Mouse (Mus musculus): ENCODE measurements around the gene Rbm34. TPM values are rescaled to one million over a fixed set of nuclear protein-coding genes. Genes with fewer than 3 reads are reported as not detected.

Gene Rbm34
- total and polyA plus RNA-seq, 3 experiments, result 0.90 to 4.1 (median 2.8) TPM

DNA sequence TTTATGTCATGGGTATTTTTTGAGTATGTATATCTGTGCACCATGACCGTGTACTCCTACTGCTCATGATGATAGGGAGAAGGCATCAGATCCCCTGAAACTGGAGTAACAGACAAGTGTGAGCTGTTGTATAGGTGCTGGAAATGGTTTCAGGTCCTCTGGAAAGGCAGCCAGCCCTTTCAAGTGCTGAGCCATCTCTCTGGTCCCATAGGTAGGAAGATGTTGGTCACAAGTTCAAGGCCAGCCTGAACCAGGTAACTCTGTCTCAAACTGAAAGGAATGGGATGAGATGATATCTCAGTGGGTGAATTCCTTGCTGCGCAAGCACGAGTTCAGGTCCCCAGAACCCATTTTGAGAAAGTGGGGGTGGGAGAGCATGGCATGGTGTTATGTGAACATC lies 49.4 kb downstream of the Rbm34 start:
- Histone ChIP-seq H3K9ac (ENCODE audit: low read depth, low read length) (no peak overlapping the region), H3K4me1 (ENCODE audit: control insufficient read depth, insufficient read depth, low read length) (peaks cover 16% of the 10 kb centered on the region), H3K36me3 (ENCODE audit: control insufficient read depth, insufficient read depth, low read length) (no peaks in the 10 kb centered on the region), H3K27me3 (ENCODE audit: control insufficient read depth, insufficient read depth, low read length) (no peaks in the 10 kb centered on the region), H3K79me2 (replicated peaks; ENCODE audit: control insufficient read depth, insufficient read depth, low read length) (no peaks in the 10 kb centered on the region), H3K27ac (no peak overlapping the region), H3K4me3 (no peak overlapping the region)
- TF ChIP-seq POLR2A (IDR thresholded peaks at IDR 0.05; ENCODE audit: insufficient read depth, low read depth, low read length) (no peak), CTCF (IDR thresholded peaks at IDR 0.05) (no peak), EP300 (IDR thresholded peaks at IDR 0.05; ENCODE audit: insufficient read depth, low read depth, low read length) (no peak)
- intact Hi-C loops (cut with DNase I), result loop anchor here (1.0 to 5.0 kb wide), 5 partner anchors 185 to 440 kb away; no protein-coding TSS in a partner anchor
- no peak for DNase-seq
- 87% methylated on average over 3 of the region's 3 CpGs for WGBS

- intact Hi-C loops (cut with DNase I), result loop anchor here (1.0 to 5.0 kb wide), 5 partner anchors 184 to 440 kb away; no protein-coding TSS in a partner anchor
- H3K36me3 ChIP-seq (ENCODE audit: control insufficient read depth, insufficient read depth, low read length), result no peaks in the 10 kb centered on the region
- whole genome bisulfite sequencing, result 13% methylated on average over 3 of the region's 3 CpGs
- no peaks in the 10 kb centered on the region for H3K79me2 ChIP-seq (replicated peaks; ENCODE audit: control insufficient read depth, insufficient read depth, low read length)
- no peaks in the 10 kb centered on the region for H3K27me3 ChIP-seq (ENCODE audit: control insufficient read depth, insufficient read depth, low read length)
- H3K9ac ChIP-seq (ENCODE audit: low read depth, low read length), result no peak overlapping the region
- peak overlapping the region; percentile 77 for H3K27ac ChIP-seq
- peak; percentile 80 to 81 for DNase-seq
- TF ChIP-seq POLR2A (IDR thresholded peaks at IDR 0.05; ENCODE audit: insufficient read depth, low read depth, low read length) (peak; percentile 24; the same call in 1 of the 2 replicates), EP300 (IDR thresholded peaks at IDR 0.05; ENCODE audit: insufficient read depth, low read depth, low read length) (peak; percentile 98), CTCF (IDR thresholded peaks at IDR 0.05) (peak; percentile 99)
- peaks cover 16% of the 10 kb centered on the region for H3K4me1 ChIP-seq (ENCODE audit: control insufficient read depth, insufficient read depth, low read length)
- no peak overlapping the region for H3K4me3 ChIP-seq
Measured at GRCm38 (mm10) chr8:126920845-126921244, 50.0 kb downstream of the Rbm34 start.

- H3K36me3 ChIP-seq (ENCODE audit: control insufficient read depth, insufficient read depth, low read length), result no peaks in the 10 kb centered on the region
- H3K27me3 ChIP-seq (ENCODE audit: control insufficient read depth, insufficient read depth, low read length), result no peaks in the 10 kb centered on the region
- intact Hi-C loops (cut with DNase I), result loop anchor here (2.0 to 5.0 kb wide), 3 partner anchors 184 to 338 kb away; no protein-coding TSS in a partner anchor
- 64% methylated on average over 6 of the region's 6 CpGs for WGBS
- TF ChIP-seq EP300 (IDR thresholded peaks at IDR 0.05; ENCODE audit: insufficient read depth, low read depth, low read length) (no peak), POLR2A (IDR thresholded peaks at IDR 0.05; ENCODE audit: insufficient read depth, low read depth, low read length) (no peak), CTCF (IDR thresholded peaks at IDR 0.05) (no peak)
- H3K9ac ChIP-seq (ENCODE audit: low read depth, low read length), result no peak overlapping the region
- peaks cover 16% of the 10 kb centered on the region for H3K4me1 ChIP-seq (ENCODE audit: control insufficient read depth, insufficient read depth, low read length)
- no peak overlapping the region for H3K4me3 ChIP-seq
- DNase-seq, result no peak
- H3K27ac ChIP-seq, result peak overlapping the region; percentile 77
- no peaks in the 10 kb centered on the region for H3K79me2 ChIP-seq (replicated peaks; ENCODE audit: control insufficient read depth, insufficient read depth, low read length)
Measured at GRCm38 (mm10) chr8:126920386-126920785, 50.5 kb downstream of the Rbm34 start.

DNA sequence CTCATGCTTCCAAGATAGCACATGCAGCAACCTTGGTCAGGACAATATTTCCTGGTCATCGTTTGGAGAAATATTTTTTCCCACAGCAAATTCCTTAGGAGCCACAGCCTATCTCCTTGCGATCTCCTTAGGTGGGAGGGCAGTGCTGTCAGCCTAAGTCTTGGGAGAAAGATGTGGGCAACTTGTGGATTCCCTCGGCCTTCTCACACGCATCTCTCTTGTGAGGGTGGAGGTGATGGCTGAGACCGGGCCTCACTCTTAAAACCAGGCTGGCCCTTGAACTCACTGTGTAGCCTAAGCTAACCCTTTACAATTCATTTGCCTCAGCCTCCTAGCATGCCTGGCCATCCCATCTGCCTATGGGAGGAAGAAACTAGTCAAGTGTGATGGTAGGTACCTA lies 51.2 kb downstream of the Rbm34 start:
- H3K27ac ChIP-seq, result peak overlapping the region; percentile 49
- no peak overlapping the region for H3K9ac ChIP-seq (ENCODE audit: low read depth, low read length)
- H3K27me3 ChIP-seq (ENCODE audit: control insufficient read depth, insufficient read depth, low read length), result no peaks in the 10 kb centered on the region
- no peak for TF ChIP-seq POLR2A (IDR thresholded peaks at IDR 0.05; ENCODE audit: insufficient read depth, low read depth, low read length)
- TF ChIP-seq CTCF (IDR thresholded peaks at IDR 0.05), result no peak
- no peak for TF ChIP-seq EP300 (IDR thresholded peaks at IDR 0.05; ENCODE audit: insufficient read depth, low read depth, low read length)
- DNase-seq, result no peak
- intact Hi-C loops (cut with DNase I), result loop anchor here (2.0 to 5.0 kb wide), 4 partner anchors 162 to 337 kb away; no protein-coding TSS in a partner anchor
- H3K4me1 ChIP-seq (ENCODE audit: control insufficient read depth, insufficient read depth, low read length), result peaks cover 22% of the 10 kb centered on the region
- no peaks in the 10 kb centered on the region for H3K79me2 ChIP-seq (replicated peaks; ENCODE audit: control insufficient read depth, insufficient read depth, low read length)
- 83% methylated on average over 5 of the region's 5 CpGs for WGBS
- peaks cover 2% of the 10 kb centered on the region; the same call in 1 of the 2 replicates for H3K36me3 ChIP-seq (ENCODE audit: control insufficient read depth, insufficient read depth, low read length)
- H3K4me3 ChIP-seq, result no peak overlapping the region

DNA sequence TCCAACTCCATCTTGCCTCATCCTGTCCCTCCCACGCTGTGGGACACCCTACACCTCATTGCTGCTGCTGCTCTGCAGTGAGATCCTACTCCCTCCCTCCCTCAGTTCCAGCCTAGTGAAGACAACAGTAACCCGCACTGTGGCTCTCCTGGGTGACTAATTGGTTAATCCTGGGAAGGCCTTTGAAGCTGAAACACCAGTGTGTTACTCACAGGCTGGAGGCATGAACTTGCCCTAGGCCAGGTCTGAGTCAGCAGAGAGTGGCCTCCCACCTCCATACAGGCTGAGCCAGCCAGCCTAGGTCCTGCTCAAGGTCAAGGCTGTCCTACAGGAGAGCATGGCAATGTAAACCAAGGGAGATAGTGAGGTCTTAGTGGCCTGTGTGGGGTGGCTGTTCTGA lies 51.6 kb downstream of the Rbm34 start:
- Histone ChIP-seq H3K27me3 (ENCODE audit: control insufficient read depth, insufficient read depth, low read length) (no peaks in the 10 kb centered on the region), H3K4me3 (no peak overlapping the region), H3K4me1 (ENCODE audit: control insufficient read depth, insufficient read depth, low read length) (peaks cover 25% of the 10 kb centered on the region), H3K9ac (ENCODE audit: low read depth, low read length) (no peak overlapping the region), H3K36me3 (ENCODE audit: control insufficient read depth, insufficient read depth, low read length) (peaks cover 3% of the 10 kb centered on the region; the same call in 1 of the 2 replicates), H3K79me2 (replicated peaks; ENCODE audit: control insufficient read depth, insufficient read depth, low read length) (no peaks in the 10 kb centered on the region), H3K27ac (peak overlapping the region; percentile 49)
- no peak for DNase-seq
- intact Hi-C loops (cut with DNase I), result loop anchor here (5.0 kb wide), 1 partner anchor 162 kb away; no protein-coding TSS in a partner anchor
- 81% methylated on average over 2 of the region's 2 CpGs for WGBS
- no peak for TF ChIP-seq POLR2A (IDR thresholded peaks at IDR 0.05; ENCODE audit: insufficient read depth, low read depth, low read length)
- TF ChIP-seq EP300 (IDR thresholded peaks at IDR 0.05; ENCODE audit: insufficient read depth, low read depth, low read length), result no peak
- no peak for TF ChIP-seq CTCF (IDR thresholded peaks at IDR 0.05)

DNA sequence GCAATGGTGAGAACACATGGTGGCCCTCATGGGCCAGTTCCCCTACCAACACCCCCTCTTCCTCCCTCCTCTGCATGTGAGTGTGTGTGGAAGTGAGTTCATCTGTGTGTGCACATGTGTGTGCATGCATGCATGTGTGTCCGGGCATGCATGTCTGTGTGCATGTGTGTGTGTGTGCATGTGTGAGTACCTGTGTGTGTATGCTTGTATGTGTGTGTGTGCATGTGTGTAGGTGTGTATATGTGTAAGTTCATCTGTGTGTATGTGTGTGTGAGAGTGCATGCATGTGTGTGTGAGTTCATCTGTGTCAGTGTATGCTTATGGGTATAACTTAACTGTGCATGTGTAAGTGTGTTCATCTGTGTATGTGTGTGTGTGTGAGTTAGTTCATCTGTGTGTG lies 52.5 kb downstream of the Rbm34 start:
- Histone ChIP-seq H3K9ac (ENCODE audit: low read depth, low read length) (no peak overlapping the region), H3K27me3 (ENCODE audit: control insufficient read depth, insufficient read depth, low read length) (no peaks in the 10 kb centered on the region), H3K36me3 (ENCODE audit: control insufficient read depth, insufficient read depth, low read length) (peaks cover 3% of the 10 kb centered on the region; the same call in 1 of the 2 replicates), H3K79me2 (replicated peaks; ENCODE audit: control insufficient read depth, insufficient read depth, low read length) (no peaks in the 10 kb centered on the region), H3K4me3 (no peak overlapping the region), H3K27ac (no peak overlapping the region), H3K4me1 (ENCODE audit: control insufficient read depth, insufficient read depth, low read length) (peaks cover 30% of the 10 kb centered on the region)
- TF ChIP-seq CTCF (IDR thresholded peaks at IDR 0.05) (no peak), POLR2A (IDR thresholded peaks at IDR 0.05; ENCODE audit: insufficient read depth, low read depth, low read length) (no peak), EP300 (IDR thresholded peaks at IDR 0.05; ENCODE audit: insufficient read depth, low read depth, low read length) (no peak)
- DNase-seq, result no peak
- WGBS, result 94% methylated on average over 1 of the region's 1 CpGs
- intact Hi-C loops (cut with DNase I), result loop anchor here (5.0 kb wide), 1 partner anchor 161 kb away; no protein-coding TSS in a partner anchor
